Mouse (Mus musculus): ENCODE results near the gene Ankrd24.

DNA sequence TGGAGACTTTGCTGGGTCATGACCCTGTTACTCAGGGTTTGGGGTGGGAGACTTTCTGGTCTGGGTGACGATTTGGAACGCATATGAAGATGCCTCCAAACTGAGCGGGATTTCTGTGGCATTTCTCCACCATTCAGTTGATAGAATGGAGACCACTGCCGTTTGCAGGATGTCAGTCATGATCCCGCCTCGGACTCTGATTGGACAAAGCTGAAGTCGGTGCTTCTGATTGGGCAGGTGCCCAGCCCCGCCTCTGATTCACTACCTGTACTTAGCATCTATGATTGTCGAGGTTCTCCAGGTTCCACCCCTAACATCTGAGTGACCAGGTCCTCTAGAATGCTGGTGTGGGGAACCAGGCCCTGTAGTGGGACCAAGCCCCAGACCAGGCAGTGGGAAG lies 7.6 kb upstream of the Ankrd24 start:
- TF ChIP-seq GATA1 (IDR thresholded peaks at IDR 0.05; ENCODE audit: low read length) = no peak
- no peak for TF ChIP-seq TAL1 (IDR thresholded peaks at IDR 0.05; ENCODE audit: low read length)
